In the genomic region with DNA sequence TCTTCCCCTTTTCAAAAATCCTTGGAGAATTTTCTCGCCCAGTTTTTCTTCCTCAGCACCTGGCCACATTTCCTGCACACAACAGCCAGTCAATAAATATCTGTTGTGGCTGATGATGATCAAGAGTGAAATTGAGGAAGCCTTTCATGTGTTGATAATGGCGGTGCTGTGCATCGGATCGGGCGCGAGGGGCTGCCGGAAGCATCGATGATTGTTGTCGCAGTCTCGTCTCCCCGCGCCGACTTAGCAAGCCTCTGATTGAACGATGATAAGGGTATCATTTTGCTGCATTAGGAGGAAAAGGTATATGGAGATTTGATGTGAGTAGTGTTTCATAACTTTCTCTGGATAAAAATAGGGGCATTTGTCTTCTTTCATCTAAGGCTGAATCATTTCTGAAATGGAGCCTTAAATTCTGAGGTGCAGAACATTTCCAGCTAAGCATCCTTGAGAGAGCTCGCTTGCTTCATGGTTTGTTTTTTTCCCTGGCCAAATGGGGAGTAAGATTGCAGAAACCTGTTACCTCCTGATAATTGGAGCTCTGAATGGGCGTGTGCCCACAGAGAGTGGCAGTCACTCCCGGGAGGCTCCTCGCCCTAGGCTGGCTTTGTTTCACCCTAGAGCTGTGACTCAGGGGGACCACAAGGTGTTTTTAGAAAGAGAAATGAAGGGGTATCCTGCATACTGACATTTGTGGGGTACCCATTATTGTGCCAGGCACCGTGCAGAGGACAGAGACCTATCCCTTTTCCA, we compare ENCODE assay signal across 1 mouse cellular context.
TF ChIP-seq lines count a peak whose summit lies in the region.

No protein-coding gene starts in this region.

TF ChIP-seq in MEL, 35 proteins besides CTCF, POLR2A, EP300 and RAD21 (continued from another document):
- TF ChIP-seq SMC3 (IDR thresholded peaks at IDR 0.05; ENCODE audit: low read depth, low read length), result peak; percentile 6; the same call in 1 of the 2 replicates
- TF ChIP-seq GABPA (IDR thresholded peaks at IDR 0.05; ENCODE audit: low read depth, low read length), result no peak
TF ChIP-seq in MEL: peak in this region for 7.
